Mouse (Mus musculus) megakaryocyte, embryonic 14.5 days (primary cell): Measurements from ENCODE around the gene Rxfp4. TPM values are rescaled to one million over a fixed set of nuclear protein-coding genes. Genes with fewer than 3 reads are reported as not detected.

Experiments
- H3K27me3 ChIP-seq: replicated peaks from 2 replicates; pipeline ENCODE3; 2012; ENCODE audit warnings: inconsistent platforms
- H3K36me3 ChIP-seq: replicated peaks from 2 replicates; pipeline ENCODE3; 2012; ENCODE audit warnings: low read length, inconsistent platforms, mixed read lengths
- H3K4me1 ChIP-seq: 2 replicates; pipeline ENCODE4 v1.6.1; 2012; ENCODE audit warnings: inconsistent platforms
- H3K4me3 ChIP-seq: replicated peaks from 2 replicates; pipeline ENCODE3; 2012; ENCODE audit warnings: moderate library complexity, mild to moderate bottlenecking, inconsistent platforms
- H3K9me3 ChIP-seq: 2 replicates; pipeline ENCODE4 v1.6.1; 2012; ENCODE audit warnings: inconsistent platforms
- FLI1 ChIP-seq: IDR thresholded peaks from 2 replicates; pipeline ENCODE4 v1.6.1; 2012; ENCODE audit warnings: low read length, inconsistent platforms, mixed read lengths
- GATA1 ChIP-seq: IDR thresholded peaks from 3 replicates; pipeline ENCODE4 v1.6.1; 2012; ENCODE audit warnings: mixed read lengths, low read length, inconsistent platforms, borderline replicate concordance
- polyA plus RNA-seq: library from polyadenylated mRNA; stranded (reverse); fragments of >175 nt; gene quantifications from 2 replicates; pipeline ENCODE4 v1.2.3, GENCODE M21; 2012; ENCODE audit warnings: low replicate concordance; ENCODE audit not compliant: insufficient read depth

The Rxfp4 gene
- polyA plus RNA-seq: not detected in 2 replicates

- Histone ChIP-seq H3K9me3 (no peaks in the 10 kb centered on the region), H3K36me3 (peaks cover 26% of the 10 kb centered on the region), H3K4me1 (peaks cover 63% of the 10 kb centered on the region), H3K4me3 (peak within 1 kb of the TSS; percentile 23), H3K27me3 (peaks cover 10% of the 10 kb centered on the region)
- TF ChIP-seq GATA1: no peak
- no peak for TF ChIP-seq FLI1
Measured at GRCm38 (mm10) chr3:88652846-88653515, at the start of gene Rxfp4. Rxfp4 (minus strand) TSS chr3:88653142.

DNA sequence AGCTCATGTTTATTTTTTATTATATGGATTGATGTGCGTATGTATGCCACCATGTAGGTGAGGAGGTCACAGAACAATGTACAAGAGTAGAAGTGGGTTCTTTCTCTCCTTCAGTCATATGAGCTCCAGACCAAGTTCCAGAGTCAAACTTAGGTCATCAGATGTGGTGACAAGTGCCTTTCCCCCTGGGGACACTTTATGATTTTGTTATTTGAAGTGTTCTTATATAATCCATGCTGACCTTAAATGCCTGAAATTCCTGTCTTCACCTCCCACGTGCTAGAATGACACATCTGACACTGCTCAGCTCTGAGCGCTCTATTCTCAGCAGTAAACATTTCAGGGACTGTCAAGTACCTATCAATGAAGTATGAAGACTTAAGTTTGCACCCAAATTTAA is 48.3 kb upstream of the Rxfp4 start:
- Histone ChIP-seq H3K27me3 (no peaks in the 10 kb centered on the region), H3K36me3 (peaks cover 98% of the 10 kb centered on the region), H3K4me3 (no peak overlapping the region), H3K9me3 (no peaks in the 10 kb centered on the region), H3K4me1 (no peaks in the 10 kb centered on the region)
- TF ChIP-seq GATA1 (no peak), FLI1 (no peak)

DNA sequence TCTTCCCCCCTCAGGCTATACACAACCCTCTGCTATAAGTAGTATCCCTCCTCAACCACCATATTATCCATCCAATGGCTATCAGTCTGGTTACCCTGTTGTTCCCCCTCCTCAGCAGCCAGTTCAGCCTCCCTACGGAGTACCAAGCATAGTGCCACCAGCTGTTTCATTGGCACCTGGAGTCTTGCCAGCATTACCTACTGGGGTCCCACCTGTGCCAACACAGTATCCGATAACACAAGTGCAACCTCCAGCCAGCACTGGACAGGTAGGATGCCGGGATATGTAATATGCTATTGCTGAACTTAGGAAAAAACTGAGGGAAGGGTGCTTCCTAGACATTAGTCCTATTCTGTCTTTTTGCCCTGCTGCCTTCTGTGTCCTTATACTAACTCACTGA is 47.3 kb upstream of the Rxfp4 start:
- H3K27me3 ChIP-seq: no peaks in the 10 kb centered on the region
- no peaks in the 10 kb centered on the region for H3K9me3 ChIP-seq
- no peak overlapping the region for H3K4me3 ChIP-seq
- TF ChIP-seq FLI1 (no peak), GATA1 (no peak)
- H3K4me1 ChIP-seq: no peaks in the 10 kb centered on the region
- peaks cover 98% of the 10 kb centered on the region for H3K36me3 ChIP-seq

DNA sequence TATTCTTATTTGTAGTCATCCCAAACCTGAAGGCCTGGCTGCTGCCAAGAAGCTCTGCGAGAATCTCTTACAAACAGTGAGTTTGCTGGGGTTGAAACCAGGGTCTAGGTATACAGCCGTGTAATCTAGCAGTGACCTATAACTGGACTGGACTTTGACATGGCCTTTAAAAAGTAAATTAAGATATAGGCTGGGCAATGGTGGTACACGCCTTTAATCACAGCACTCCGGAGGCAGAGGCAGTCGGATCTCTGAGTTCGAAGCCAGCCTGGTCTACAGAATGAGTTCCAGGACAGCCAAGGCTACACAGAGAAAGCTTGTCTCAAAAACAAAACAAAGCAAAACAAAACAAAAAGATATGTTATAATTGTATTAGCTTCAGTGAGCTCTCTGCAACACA is 45.9 kb upstream of the Rxfp4 start:
- TF ChIP-seq GATA1 (no peak), FLI1 (no peak)
- H3K27me3 ChIP-seq: no peaks in the 10 kb centered on the region
- H3K4me3 ChIP-seq: no peak overlapping the region
- peaks cover 98% of the 10 kb centered on the region for H3K36me3 ChIP-seq
- H3K4me1 ChIP-seq: no peaks in the 10 kb centered on the region; the same call in 1 of the 2 replicates
- H3K9me3 ChIP-seq: no peaks in the 10 kb centered on the region

DNA sequence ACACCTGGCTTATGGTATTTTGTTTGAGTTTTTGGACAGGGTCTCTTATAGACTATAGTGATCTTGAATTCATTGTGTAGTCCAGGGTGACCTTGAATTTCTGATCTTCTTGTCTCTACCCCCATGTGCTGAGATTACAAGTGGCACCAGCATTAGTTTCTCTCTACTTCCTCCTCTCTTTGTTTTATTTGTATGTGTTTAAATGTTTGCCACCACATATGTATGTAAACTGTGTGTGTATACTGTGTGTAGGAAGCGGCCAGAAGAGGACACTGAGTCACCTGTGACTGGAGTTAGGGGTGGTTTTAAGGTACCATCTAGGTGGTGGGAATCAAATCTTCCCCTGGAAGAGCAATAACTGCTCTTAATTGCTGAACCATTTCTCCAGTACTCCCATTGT is 45.1 kb upstream of the Rxfp4 start:
- no peaks in the 10 kb centered on the region for H3K9me3 ChIP-seq
- no peak overlapping the region for H3K4me3 ChIP-seq
- TF ChIP-seq FLI1: no peak
- TF ChIP-seq GATA1: no peak
- no peaks in the 10 kb centered on the region for H3K27me3 ChIP-seq
- H3K36me3 ChIP-seq: peaks cover 98% of the 10 kb centered on the region
- H3K4me1 ChIP-seq: peaks cover 3% of the 10 kb centered on the region; the same call in 1 of the 2 replicates

GRCm38 (mm10) chr3:88695545-88695944 is 42.6 kb upstream of the Rxfp4 start:
- TF ChIP-seq GATA1 (no peak), FLI1 (no peak)
- Histone ChIP-seq H3K4me1 (peaks cover 8% of the 10 kb centered on the region; the same call in 1 of the 2 replicates), H3K4me3 (no peak overlapping the region), H3K9me3 (no peaks in the 10 kb centered on the region), H3K27me3 (no peaks in the 10 kb centered on the region), H3K36me3 (peaks cover 97% of the 10 kb centered on the region)

GRCm38 (mm10) chr3:88689079-88689478 is 36.1 kb upstream of the Rxfp4 start:
- no peak overlapping the region for H3K4me3 ChIP-seq
- H3K4me1 ChIP-seq: peaks cover 28% of the 10 kb centered on the region
- no peaks in the 10 kb centered on the region for H3K27me3 ChIP-seq
- H3K36me3 ChIP-seq: peaks cover 68% of the 10 kb centered on the region
- no peaks in the 10 kb centered on the region for H3K9me3 ChIP-seq
- TF ChIP-seq GATA1 (no peak), FLI1 (no peak)

DNA sequence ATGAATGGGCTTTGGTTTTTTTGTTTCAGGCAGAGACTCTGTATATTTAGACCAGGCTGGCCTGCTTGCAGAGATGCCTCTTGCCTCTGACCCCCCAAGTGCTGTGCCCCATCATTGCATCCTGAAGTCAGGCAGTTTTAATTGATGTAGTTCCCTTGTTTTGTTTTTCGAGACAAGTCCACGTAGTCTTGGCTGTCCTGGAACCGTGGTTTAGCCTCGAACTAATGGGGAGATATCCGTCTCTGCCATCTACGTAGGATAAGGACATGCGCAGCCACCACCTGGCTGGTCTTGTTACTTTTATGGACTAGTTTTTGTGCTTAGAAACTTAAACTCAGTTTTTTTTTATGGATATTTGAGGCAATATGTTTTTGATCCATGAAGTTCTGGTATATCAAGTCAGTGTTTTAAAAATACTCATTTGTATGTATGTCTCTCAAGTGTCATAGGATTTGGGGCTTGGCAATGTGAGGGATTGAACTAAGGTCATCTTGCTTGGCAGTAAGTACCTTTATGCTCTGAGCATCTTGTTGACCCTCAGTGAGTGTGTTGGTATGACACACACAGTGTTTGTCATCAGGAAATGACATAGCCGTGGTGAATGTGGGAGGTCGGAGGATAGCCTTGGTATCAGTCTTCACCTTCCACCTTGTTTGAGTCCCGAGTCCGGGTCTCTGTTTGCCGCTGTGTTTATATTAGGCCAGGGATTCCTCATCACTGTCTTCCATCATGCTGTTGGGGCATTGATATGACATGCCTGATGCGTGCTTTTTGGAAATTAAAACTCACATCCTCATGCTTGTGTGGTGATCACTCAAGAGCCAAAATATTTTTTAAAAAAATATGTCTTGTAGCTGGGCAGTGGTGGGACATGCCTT is 34.0 kb upstream of the Rxfp4 start:
- H3K27me3 ChIP-seq: no peaks in the 10 kb centered on the region

GRCm38 (mm10) chr3:88685958-88686451 is 33.1 kb upstream of the Rxfp4 start:
- Histone ChIP-seq H3K4me1 (peaks cover 30% of the 10 kb centered on the region), H3K4me3 (peak overlapping the region; percentile 98), H3K27me3 (no peaks in the 10 kb centered on the region), H3K9me3 (no peaks in the 10 kb centered on the region), H3K36me3 (peaks cover 40% of the 10 kb centered on the region)
- TF ChIP-seq FLI1: no peak
- TF ChIP-seq GATA1: no peak

More for the DNA sequence above, 34.0 kb upstream of the Rxfp4 start:
- H3K4me1 ChIP-seq: peaks cover 25% of the 10 kb centered on the region
- peaks cover 48% of the 10 kb centered on the region for H3K36me3 ChIP-seq
- H3K4me3 ChIP-seq: peak overlapping the region; percentile 98
- H3K9me3 ChIP-seq: no peaks in the 10 kb centered on the region
- TF ChIP-seq FLI1: no peak
- TF ChIP-seq GATA1: no peak
